Comparison of ENCODE assay signal across 8 mouse cellular contexts in genomic region chr11:9010853-9011339, GRCm38 (mm10). TPM values are rescaled to one million over a fixed set of nuclear protein-coding genes. Genes with fewer than 3 reads are reported as not detected.
DNase-seq lines count a peak whose midpoint lies in the region; ATAC-seq and TF ChIP-seq lines count a peak whose summit lies in the region.

TSS of gene Hus1 (minus strand) at chr11:9011191.

- TF ChIP-seq EP300 in MEL (IDR thresholded peaks at IDR 0.05; ENCODE audit: low read depth in 1 of 2, low read length in 2 of 2) = peak in 1 of 2 experiments; percentile 34; a peak in 1 of 4 replicates

- H3K9me3 ChIP-seq in MEL (replicated peaks; ENCODE audit: insufficient read depth, low read length) = no peaks in the 10 kb centered on the region
- H3K9me3 ChIP-seq in lung, embryonic 16.5 days (ENCODE audit: control insufficient read depth, low read length) = no peaks in the 10 kb centered on the region

- no peaks in the 10 kb centered on the region; a peak in 1 of 4 replicates for H3K27me3 ChIP-seq in MEL (ENCODE audit: control insufficient read depth in 1 of 2, insufficient read depth in 2 of 2, low read length in 2 of 2)
- no peaks in the 10 kb centered on the region for H3K27me3 ChIP-seq in cerebellum, adult 2 months (ENCODE audit: control insufficient read depth, insufficient read depth, low read length)
- no peaks in the 10 kb centered on the region; the same call in 1 of the 2 replicates for H3K27me3 ChIP-seq in lung, embryonic 16.5 days (ENCODE audit: control insufficient read depth, insufficient read depth, low read depth, low read length)

- under 1% methylated on average over 43 of the region's 43 CpGs for WGBS in cerebellum, adult 2 months
- WGBS in lung, embryonic 16.5 days = under 1% methylated on average over 43 of the region's 43 CpGs

- H3K27ac ChIP-seq in MEL (ENCODE audit: control insufficient read depth, low read depth, low read length) = peak within 1 kb of the TSS; percentile 86
- H3K27ac ChIP-seq in cerebellum, adult 2 months (ENCODE audit: insufficient read depth, low read length) = peak within 1 kb of the TSS; percentile 26; the same call in 1 of the 2 replicates
- peak within 1 kb of the TSS; percentile 92 for H3K27ac ChIP-seq in lung, embryonic 16.5 days (ENCODE audit: low read length)

- peak within 1 kb of the TSS; percentile 80 for H3K4me2 ChIP-seq in lung, embryonic 16.5 days (ENCODE audit: low read depth, low read length)

- DNase-seq in MEL (ENCODE audit: low read depth, low spot score) = peak; percentile 93
- peak; percentile 89 to 93 for DNase-seq in cerebellum, adult 2 months
- DNase-seq in forelimb bud, embryonic 11.5 days (ENCODE audit: low read depth, low spot score) = peak; percentile 79
- peak; percentile 39 for DNase-seq in layer of hippocampus, adult 9-10 months (ENCODE audit: low spot score)
- DNase-seq in ovary, postnatal 10 days (ENCODE audit: low spot score) = peak; percentile 91
- peak; percentile 66 to 74 for DNase-seq in thymus, postnatal 10 days (ENCODE audit: low spot score in 2 of 2)

- TF ChIP-seq CTCF in MEL (IDR thresholded peaks at IDR 0.05 in 2 of 3, conservative IDR thresholded peaks at IDR 0.05 in 1 of 3; ENCODE audit: control insufficient read depth in 1 of 3, insufficient read depth in 1 of 3, low read depth in 2 of 3, low read length in 3 of 3, poor library complexity in 1 of 3, severe bottlenecking in 1 of 3) = no peak
- no peak for TF ChIP-seq CTCF in cerebellum, adult 2 months (IDR thresholded peaks at IDR 0.05; ENCODE audit: borderline replicate concordance, insufficient read depth, low read depth, low read length)

- H3K79me2 ChIP-seq in MEL (ENCODE audit: control insufficient read depth, insufficient read depth, low read length, poor library complexity) = peaks cover 21% of the 10 kb centered on the region

- H3K4me1 ChIP-seq in MEL (ENCODE audit: control insufficient read depth in 1 of 2, insufficient read depth in 2 of 2, low read length in 2 of 2) = peaks cover 5 to 9% of the 10 kb centered on the region in 2 experiments; a peak in 3 of 4 replicates
- no peaks in the 10 kb centered on the region for H3K4me1 ChIP-seq in cerebellum, adult 2 months (ENCODE audit: control insufficient read depth, insufficient read depth, low read length)
- peaks cover 10% of the 10 kb centered on the region for H3K4me1 ChIP-seq in lung, embryonic 16.5 days (replicated peaks; ENCODE audit: control insufficient read depth, insufficient read depth, low read length)

- TF ChIP-seq RAD21 in MEL (IDR thresholded peaks at IDR 0.05; ENCODE audit: low read depth, low read length) = no peak

- TF ChIP-seq POLR2A in MEL (IDR thresholded peaks at IDR 0.05; ENCODE audit: control insufficient read depth in 1 of 2, insufficient read depth in 1 of 2, low read depth in 1 of 2, low read length in 2 of 2, poor library complexity in 1 of 2) = peak; percentile 73 to 81
- TF ChIP-seq POLR2A in cerebellum, adult 2 months (IDR thresholded peaks at IDR 0.05; ENCODE audit: borderline replicate concordance, insufficient read depth, low read length) = peak; percentile 72; the same call in 1 of the 2 replicates

- H3K4me3 ChIP-seq in MEL (ENCODE audit: control insufficient read depth in 1 of 2, insufficient read depth in 1 of 2, low read depth in 2 of 2, low read length in 2 of 2) = peak within 1 kb of the TSS; percentile 76 to 87
- H3K4me3 ChIP-seq in cerebellum, adult 2 months (replicated peaks; ENCODE audit: insufficient read depth, low read depth, low read length) = peak within 1 kb of the TSS; percentile 72
- H3K4me3 ChIP-seq in lung, embryonic 16.5 days (ENCODE audit: low read length) = peak within 1 kb of the TSS; percentile 72

- peak; percentile 87 to 97 for ATAC-seq in hematopoietic stem cell, adult 5-6 weeks (replicated peaks in 1 of 2; ENCODE audit: insufficient read depth in 1 of 2, low FRiP score in 2 of 2, low TSS enrichment in 1 of 2, low read depth in 1 of 2, poor library complexity in 2 of 2, severe bottlenecking in 2 of 2)
- peak; percentile 99 for ATAC-seq in lung, embryonic 16.5 days (ENCODE audit: low read depth)

- peaks cover 8 to 20% of the 10 kb centered on the region in 2 experiments for H3K36me3 ChIP-seq in MEL (ENCODE audit: control insufficient read depth in 1 of 2, insufficient read depth in 2 of 2, low read length in 2 of 2)
- peaks cover 9% of the 10 kb centered on the region for H3K36me3 ChIP-seq in lung, embryonic 16.5 days (ENCODE audit: control insufficient read depth, insufficient read depth, low read length)

- H3K9ac ChIP-seq in MEL (ENCODE audit: control insufficient read depth, low read depth, low read length, poor library complexity, severe bottlenecking) = peak within 1 kb of the TSS; percentile 86
- peak within 1 kb of the TSS; percentile 92 for H3K9ac ChIP-seq in lung, embryonic 16.5 days (ENCODE audit: low read length)

TF ChIP-seq in MEL, 35 proteins besides CTCF, POLR2A, EP300 and RAD21:
- TF ChIP-seq POLR2AphosphoS2 (IDR thresholded peaks at IDR 0.05; ENCODE audit: low read length) = peak; percentile 90; the same call in 1 of the 2 replicates
- peak; percentile 74; the same call in 1 of the 2 replicates for TF ChIP-seq MYC (IDR thresholded peaks at IDR 0.05; ENCODE audit: low read depth, low read length)
- peak; percentile 89 for TF ChIP-seq TBP (IDR thresholded peaks at IDR 0.05; ENCODE audit: low read depth, low read length)
- TF ChIP-seq ETS1 (IDR thresholded peaks at IDR 0.05; ENCODE audit: low read depth, low read length) = peak; percentile 37; the same call in 1 of the 2 replicates
- TF ChIP-seq ELF1 (IDR thresholded peaks at IDR 0.05; ENCODE audit: low read depth, low read length) = 0 out of 2 replicates have a peak, but pooled peaks have one; percentile 26
- TF ChIP-seq SIN3A (IDR thresholded peaks at IDR 0.05; ENCODE audit: low read length) = peak; percentile 86
- no peak for TF ChIP-seq ZKSCAN1 (IDR thresholded peaks at IDR 0.05; ENCODE audit: low read depth, low read length)
- TF ChIP-seq NRF1 (IDR thresholded peaks at IDR 0.05; ENCODE audit: insufficient read depth, low read depth, low read length, poor library complexity, severe bottlenecking) = no peak
- TF ChIP-seq GATA1 (IDR thresholded peaks at IDR 0.05; ENCODE audit: low read depth, low read length) = no peak
- peak; percentile 84 for TF ChIP-seq BHLHE40 (IDR thresholded peaks at IDR 0.05; ENCODE audit: borderline replicate concordance, low read depth, low read length)
- TF ChIP-seq HCFC1 (IDR thresholded peaks at IDR 0.05; ENCODE audit: low read depth, low read length) = peak; percentile 91
- peak; percentile 90; the same call in 1 of the 2 replicates for TF ChIP-seq E2F4 (IDR thresholded peaks at IDR 0.05; ENCODE audit: borderline replicate concordance, low read depth, low read length)
- TF ChIP-seq MAZ (IDR thresholded peaks at IDR 0.05; ENCODE audit: low read depth, low read length) = peak; percentile 83; the same call in 1 of the 2 replicates
- TF ChIP-seq NELFE (IDR thresholded peaks at IDR 0.05; ENCODE audit: low read depth, low read length) = peak; percentile 90
- TF ChIP-seq RCOR1 (IDR thresholded peaks at IDR 0.05; ENCODE audit: low read depth, low read length) = no peak
- peak; percentile 90 for TF ChIP-seq MAX (IDR thresholded peaks at IDR 0.05; ENCODE audit: low read length)
- no peak for TF ChIP-seq ZNF384 (IDR thresholded peaks at IDR 0.05; ENCODE audit: low read depth, low read length)
- peak; percentile 72 for TF ChIP-seq ZMIZ1 (IDR thresholded peaks at IDR 0.05; ENCODE audit: low read depth, low read length)
- peak; percentile 85 for TF ChIP-seq TCF12 (IDR thresholded peaks at IDR 0.05; ENCODE audit: low read depth, low read length)
- peak; percentile 77; the same call in 1 of the 2 replicates for TF ChIP-seq MXI1 (IDR thresholded peaks at IDR 0.05; ENCODE audit: low read depth, low read length)
TF ChIP-seq in MEL: peak in this region for 15.

RNA-seq across cellular contexts. Expression of gene Hus1, which starts in this region (rescaled TPM):
- 23.1 and 29.4 TPM in 2 replicates for total RNA-seq in MEL (2012; rRNA removed)
- polyA plus RNA-seq in MEL (2012; ENCODE audit: insufficient read depth in 1 of 2, insufficient read length in 2 of 2, low read depth in 1 of 2, low replicate concordance in 2 of 2, missing spikeins in 1 of 2) = 10 to 100 TPM in 1 of 2 experiments, not detected in 1; 21.7 TPM
- 13.5 and 14.4 TPM in 2 replicates for polyA plus RNA-seq in cerebellum, adult 2 months (2012; rRNA removed)
- total RNA-seq in hematopoietic stem cell, adult 5-6 weeks (2017) = 18.7 and 22.3 TPM in 2 replicates
- polyA plus RNA-seq in lung, embryonic 16.5 days (2015; fragmentation: Nextera tagmentation; extraction: Ambion mirVana) = 15.6 and 17.3 TPM in 2 replicates

Comparison
In these comparisons a context has a peak if more than half of its experiments do, and no peak if none do; other contexts are left out.
1. Peak in every context shown above with its lines: DNase-seq, ATAC-seq, H3K4me3 ChIP-seq and H3K27ac ChIP-seq.
2. DNase-seq: peak in every context shown above with its lines; median percentile 93 in MEL; 91 in cerebellum, adult 2 months; 91 in ovary, postnatal 10 days; 79 in forelimb bud, embryonic 11.5 days; 70 in thymus, postnatal 10 days; 39 in layer of hippocampus, adult 9-10 months.
3. H3K27ac ChIP-seq: peak in every context shown above with its lines; median percentile 92 in lung, embryonic 16.5 days; 86 in MEL; 26 in cerebellum, adult 2 months.